Mouse (Mus musculus): ENCODE data around the gene Atf6b. TPM values are rescaled to one million over a fixed set of nuclear protein-coding genes. Genes with fewer than 3 reads are reported as not detected.

Gene Atf6b
- total RNA-seq, 2 experiments from 2014 or later = 5.7 to 6.6 TPM

- no peak for DNase-seq
- intact Hi-C loops (cut with DNase I) = no loop called here
Observed at GRCm38 (mm10) chr17:34683686-34684220, 36.8 kb downstream of the Atf6b start.

DNA sequence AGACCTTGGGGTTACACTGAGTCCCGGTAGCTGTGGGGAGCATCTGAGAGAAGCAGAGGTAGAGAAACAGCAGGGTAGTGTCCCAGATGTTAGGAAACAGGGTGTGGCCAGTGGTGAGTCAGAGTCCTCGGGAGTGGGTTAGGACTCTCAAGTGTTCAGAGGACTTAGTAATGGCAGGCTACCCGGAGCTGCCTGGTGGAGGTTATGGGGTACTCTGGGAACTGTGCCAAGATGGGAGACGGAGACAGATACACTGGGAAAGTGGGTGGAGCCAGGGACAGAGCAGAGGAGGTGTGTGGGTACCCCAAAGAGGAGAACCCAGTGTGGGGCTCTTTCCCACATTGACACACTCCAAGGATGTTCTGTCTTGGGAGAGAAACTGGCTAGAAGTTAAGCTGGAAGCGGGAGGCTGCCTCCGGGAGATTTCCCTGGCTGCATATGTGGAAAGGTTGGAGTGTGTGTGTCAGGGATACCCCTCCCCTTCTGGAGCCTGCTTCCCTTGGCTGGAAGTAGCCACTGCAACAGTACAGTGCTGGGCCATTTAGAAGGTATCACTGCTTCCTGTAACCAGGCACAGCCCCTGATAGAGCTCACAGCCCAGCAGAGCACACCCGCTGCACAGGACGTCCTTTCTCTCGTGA, 37.4 kb downstream of the Atf6b start:
- no peak for DNase-seq
- intact Hi-C loops (cut with DNase I) = no loop called here

GRCm38 (mm10) chr17:34685120-34686110, 38.5 kb downstream of the Atf6b start:
- intact Hi-C loops (cut with DNase I) = no loop called here
- DNase-seq = peak; percentile 66 to 75

DNA sequence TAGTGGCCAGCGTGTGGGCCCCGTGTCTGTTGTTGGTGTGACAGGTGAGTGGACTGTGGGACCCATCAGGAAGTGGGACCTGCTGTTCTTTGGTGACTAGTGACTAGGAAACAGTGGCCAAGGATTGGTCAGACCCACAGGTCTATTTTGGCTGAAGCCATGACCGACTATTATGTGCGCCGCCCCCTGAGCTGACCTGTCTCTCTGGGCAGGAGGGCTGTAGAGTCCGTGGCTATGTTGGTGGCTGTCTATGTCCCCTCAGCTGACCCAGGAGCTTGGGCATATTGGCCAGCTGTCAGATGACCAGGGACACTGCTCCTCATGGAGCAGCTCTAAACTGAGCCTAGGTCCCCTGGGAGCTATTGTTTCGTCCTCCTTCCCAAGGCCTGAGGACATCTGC, 41.9 kb downstream of the Atf6b start:
- intact Hi-C loops (cut with DNase I) = no loop called here
- DNase-seq = no peak

GRCm38 (mm10) chr17:34690458-34690857, 43.5 kb downstream of the Atf6b start:
- intact Hi-C loops (cut with DNase I) = no loop called here
- DNase-seq = peak in 1 of 2 experiments; percentile 70

DNA sequence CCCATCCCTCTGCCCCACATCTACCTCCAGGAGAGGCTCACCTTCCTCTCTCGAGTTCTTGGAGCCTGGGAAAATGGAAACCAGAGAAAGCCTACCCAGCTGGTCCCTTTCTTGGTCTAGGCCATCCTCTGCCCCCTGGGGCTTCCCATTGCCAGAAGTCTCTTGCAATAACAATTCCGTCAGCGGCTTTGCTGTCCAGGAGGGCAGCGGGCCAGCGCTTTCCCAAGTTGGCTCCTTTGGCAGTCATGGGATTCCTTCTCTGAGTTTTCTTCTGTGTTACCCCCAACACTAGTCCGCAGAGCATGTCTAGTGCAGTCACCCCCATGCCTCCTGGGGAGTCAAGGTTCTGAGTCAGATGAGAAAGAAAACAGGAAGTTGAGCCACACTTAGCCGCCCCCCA, 46.0 kb downstream of the Atf6b start:
- intact Hi-C loops (cut with DNase I) = no loop called here
- peak; percentile 88 to 91 for DNase-seq

GRCm38 (mm10) chr17:34699575-34700408, 52.8 kb downstream of the Atf6b start:
- intact Hi-C loops (cut with DNase I) = no loop called here
- DNase-seq = no peak

DNA sequence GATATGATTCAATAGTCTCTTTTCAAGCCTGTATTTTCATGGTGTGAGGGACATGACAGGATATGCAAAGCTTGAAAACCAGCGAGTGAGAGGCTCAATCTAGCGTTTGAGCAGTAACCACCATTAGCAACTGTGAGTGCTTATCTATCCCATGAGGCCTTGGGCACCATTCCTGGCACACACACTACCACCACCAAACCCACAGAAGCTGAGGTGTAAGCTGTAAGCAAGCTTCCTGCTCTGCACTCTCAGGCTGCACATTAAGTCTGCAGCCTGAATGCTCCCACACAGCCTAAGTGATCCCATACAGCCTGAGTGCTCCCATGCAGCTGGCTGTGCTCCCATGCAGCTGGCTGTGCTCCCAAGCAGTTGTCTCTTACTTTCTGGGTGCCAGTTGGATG, 53.7 kb downstream of the Atf6b start:
- no peak for DNase-seq
- intact Hi-C loops (cut with DNase I) = no loop called here

Other genes with a start within 250 kb of the Atf6b start
- not detected for gene BC051142, start 248.3 kb upstream of the Atf6b start, total RNA-seq (2021)
- not detected for gene Btnl4, start 169.8 kb upstream of the Atf6b start, total RNA-seq (2021)
- not detected for gene Btnl6, start 129.8 kb upstream of the Atf6b start, total RNA-seq (2021)
- gene Notch4, start 82.9 kb upstream of the Atf6b start, total RNA-seq (2021) = 10 to 100 TPM; 11.0 to 14.0 TPM
- gene Gpsm3, start 57.3 kb upstream of the Atf6b start, total RNA-seq (2021) = 1 to 10 TPM; 1.9 to 2.8 TPM
- 10 to 100 TPM; 12.1 to 13.9 TPM for gene Pbx2, start 55.9 kb upstream of the Atf6b start, total RNA-seq (2021)
- under 1 TPM in 1 of 2 experiments, not detected in 1; 0.28 TPM for gene Ager, start 49.3 kb upstream of the Atf6b start, total RNA-seq (2021)
- gene Rnf5, start 43.5 kb upstream of the Atf6b start, total RNA-seq (2021) = 10 to 100 TPM; 17.3 to 18.0 TPM
- gene Agpat1, start 42.9 kb upstream of the Atf6b start, total RNA-seq (2021) = 10 to 100 TPM; 61.5 to 63.2 TPM
- 1 to 10 TPM; 1.3 to 2.6 TPM for gene Egfl8, start 31.2 kb upstream of the Atf6b start, total RNA-seq (2021)
- 10 to 100 TPM; 36.2 to 40.0 TPM for gene Ppt2, start 18.6 kb upstream of the Atf6b start, total RNA-seq (2021)
- gene Prrt1, start 17.6 kb upstream of the Atf6b start, total RNA-seq (2021) = 1 to 10 TPM in 1 of 2 experiments, under 1 TPM in 1; 0.35 to 1.5 TPM
- gene Fkbpl, start 2.4 kb upstream of the Atf6b start, total RNA-seq (2021) = 1 to 10 TPM; 6.0 to 8.2 TPM
- 10 to 100 TPM; 33.8 to 37.0 TPM for gene Tnxb, start 23.4 kb downstream of the Atf6b start, total RNA-seq (2021)
- 1 to 10 TPM; 3.6 to 6.3 TPM for gene C4b, start 96.7 kb downstream of the Atf6b start, total RNA-seq (2021)
- not detected for gene Cyp21a1, start 157.4 kb downstream of the Atf6b start, total RNA-seq (2021)
- 1 to 10 TPM; 5.8 to 8.7 TPM for gene Stk19, start 189.8 kb downstream of the Atf6b start, total RNA-seq (2021)
- 1 to 10 TPM; 6.5 to 9.1 TPM for gene Dxo, start 189.9 kb downstream of the Atf6b start, total RNA-seq (2021)
- gene Skiv2l, start 203.1 kb downstream of the Atf6b start, total RNA-seq (2021) = 10 to 100 TPM; 17.0 to 20.0 TPM
- 1 to 10 TPM; 8.8 to 9.0 TPM for gene Nelfe, start 203.2 kb downstream of the Atf6b start, total RNA-seq (2021)
- 1 to 10 TPM; 1.5 to 3.4 TPM for gene Cfb, start 215.4 kb downstream of the Atf6b start, total RNA-seq (2021)
- 1 to 10 TPM; 4.6 to 5.7 TPM for gene Zbtb12, start 232.3 kb downstream of the Atf6b start, total RNA-seq (2021)
- gene Gm20547, start 234.9 kb downstream of the Atf6b start, total RNA-seq (2021) = under 1 TPM in 1 of 2 experiments, not detected in 1; 0.20 TPM

Data from gastrocnemius, postnatal 36 days (tissue).